Mouse (Mus musculus): ENCODE results near the gene Myo9b. TPM values are rescaled to one million over a fixed set of nuclear protein-coding genes. Genes with fewer than 3 reads are reported as not detected.

Gene Myo9b
- polyA plus RNA-seq, 1 experiment from 2014 or later, result 23.0 TPM

GRCm38 (mm10) chr8:71372427-71372826 lies 99.9 kb downstream of the Myo9b start:
- DNase-seq (ENCODE audit: low spot score), result no peak
- Histone ChIP-seq H3K4me3 (no peak overlapping the region), H3K27ac (peak overlapping the region; percentile 18; the same call in 1 of the 2 replicates), H3K36me3 (peaks cover 51% of the 10 kb centered on the region), H3K4me1 (peaks cover 57% of the 10 kb centered on the region), H3K27me3 (ENCODE audit: insufficient read depth, poor library complexity, severe bottlenecking) (no peaks in the 10 kb centered on the region), H3K9me3 (no peaks in the 10 kb centered on the region)
- 84% methylated on average over 12 of the region's 12 CpGs for WGBS

- no peak overlapping the region for H3K27ac ChIP-seq
- peaks cover 56% of the 10 kb centered on the region for H3K36me3 ChIP-seq
- no peaks in the 10 kb centered on the region for H3K9me3 ChIP-seq
- no peaks in the 10 kb centered on the region for H3K27me3 ChIP-seq (ENCODE audit: insufficient read depth, poor library complexity, severe bottlenecking)
- peaks cover 52% of the 10 kb centered on the region for H3K4me1 ChIP-seq
- DNase-seq (ENCODE audit: low spot score), result no peak
- no peak overlapping the region for H3K4me3 ChIP-seq
- WGBS, result 82% methylated on average over 3 of the region's 3 CpGs
Measured at GRCm38 (mm10) chr8:71373000-71373399, 100.5 kb downstream of the Myo9b start.

- 74% methylated on average over 17 of the region's 17 CpGs for WGBS
- H3K27ac ChIP-seq, result no peak overlapping the region
- DNase-seq (ENCODE audit: low spot score), result no peak
- peaks cover 57% of the 10 kb centered on the region for H3K36me3 ChIP-seq
- H3K27me3 ChIP-seq (ENCODE audit: insufficient read depth, poor library complexity, severe bottlenecking), result no peaks in the 10 kb centered on the region
- peaks cover 52% of the 10 kb centered on the region for H3K4me1 ChIP-seq
- no peaks in the 10 kb centered on the region for H3K9me3 ChIP-seq
- no peak overlapping the region for H3K4me3 ChIP-seq
Measured at GRCm38 (mm10) chr8:71374616-71375206, 102.2 kb downstream of the Myo9b start.

GRCm38 (mm10) chr8:71375581-71376422 lies 103.3 kb downstream of the Myo9b start:
- Histone ChIP-seq H3K27ac (peak overlapping the region; percentile 56), H3K9me3 (no peaks in the 10 kb centered on the region), H3K27me3 (ENCODE audit: insufficient read depth, poor library complexity, severe bottlenecking) (no peaks in the 10 kb centered on the region), H3K4me1 (peaks cover 53% of the 10 kb centered on the region), H3K36me3 (peaks cover 55% of the 10 kb centered on the region), H3K4me3 (peak overlapping the region; percentile 51)
- DNase-seq (ENCODE audit: low spot score), result peak; percentile 95
- WGBS, result 8% methylated on average over 73 of the region's 74 CpGs

GRCm38 (mm10) chr8:71376423-71377030 lies 104.0 kb downstream of the Myo9b start:
- H3K36me3 ChIP-seq, result peaks cover 55% of the 10 kb centered on the region
- H3K27me3 ChIP-seq (ENCODE audit: insufficient read depth, poor library complexity, severe bottlenecking), result no peaks in the 10 kb centered on the region
- 53% methylated on average over 8 of the region's 8 CpGs for WGBS
- no peak overlapping the region for H3K27ac ChIP-seq
- no peaks in the 10 kb centered on the region for H3K9me3 ChIP-seq
- peak overlapping the region; percentile 51 for H3K4me3 ChIP-seq
- no peak for DNase-seq (ENCODE audit: low spot score)
- H3K4me1 ChIP-seq, result peaks cover 53% of the 10 kb centered on the region

- Histone ChIP-seq H3K4me3 (peak overlapping the region; percentile 86), H3K4me1 (peaks cover 70% of the 10 kb centered on the region), H3K27me3 (ENCODE audit: insufficient read depth, poor library complexity, severe bottlenecking) (no peaks in the 10 kb centered on the region), H3K36me3 (peaks cover 44% of the 10 kb centered on the region), H3K27ac (peak overlapping the region; percentile 18; the same call in 1 of the 2 replicates), H3K9me3 (no peaks in the 10 kb centered on the region)
- no peak for DNase-seq (ENCODE audit: low spot score)
- WGBS, result 79% methylated on average over 4 of the region's 4 CpGs
Measured at GRCm38 (mm10) chr8:71379008-71379407, 106.5 kb downstream of the Myo9b start.

GRCm38 (mm10) chr8:71379512-71380075 lies 107.1 kb downstream of the Myo9b start:
- Histone ChIP-seq H3K9me3 (no peaks in the 10 kb centered on the region), H3K4me3 (peak overlapping the region; percentile 86), H3K27ac (peak overlapping the region; percentile 98), H3K36me3 (peaks cover 38% of the 10 kb centered on the region), H3K27me3 (ENCODE audit: insufficient read depth, poor library complexity, severe bottlenecking) (no peaks in the 10 kb centered on the region), H3K4me1 (peaks cover 69% of the 10 kb centered on the region)
- DNase-seq (ENCODE audit: low spot score), result no peak
- WGBS, result 63% methylated on average over 3 of the region's 3 CpGs

GRCm38 (mm10) chr8:71380178-71381171 lies 108.0 kb downstream of the Myo9b start:
- no peaks in the 10 kb centered on the region for H3K27me3 ChIP-seq (ENCODE audit: insufficient read depth, poor library complexity, severe bottlenecking)
- peaks cover 29% of the 10 kb centered on the region for H3K36me3 ChIP-seq
- peaks cover 60% of the 10 kb centered on the region for H3K4me1 ChIP-seq
- H3K27ac ChIP-seq, result peak overlapping the region; percentile 98
- H3K9me3 ChIP-seq, result no peaks in the 10 kb centered on the region
- DNase-seq (ENCODE audit: low spot score), result no peak
- peak overlapping the region; percentile 86 for H3K4me3 ChIP-seq
- WGBS, result 3% methylated on average over 72 of the region's 72 CpGs

GRCm38 (mm10) chr8:71381421-71381970 lies 109.0 kb downstream of the Myo9b start, which contains the start of gene Nr2f6:
Gene Nr2f6, minus strand, starts transcription at chr8:71381960.
- Histone ChIP-seq H3K4me1 (peaks cover 50% of the 10 kb centered on the region), H3K4me3 (peak within 1 kb of the TSS; percentile 86), H3K27me3 (ENCODE audit: insufficient read depth, poor library complexity, severe bottlenecking) (no peaks in the 10 kb centered on the region), H3K27ac (peak within 1 kb of the TSS; percentile 98), H3K36me3 (peaks cover 28% of the 10 kb centered on the region), H3K9me3 (no peaks in the 10 kb centered on the region)
- WGBS, result 7% methylated on average over 72 of the region's 89 CpGs
- peak; percentile 82 for DNase-seq (ENCODE audit: low spot score)

GRCm38 (mm10) chr8:71381971-71382961 lies 109.8 kb downstream of the Myo9b start:
- Histone ChIP-seq H3K4me3 (peak overlapping the region; percentile 86), H3K9me3 (no peaks in the 10 kb centered on the region), H3K27me3 (ENCODE audit: insufficient read depth, poor library complexity, severe bottlenecking) (no peaks in the 10 kb centered on the region), H3K4me1 (peaks cover 44% of the 10 kb centered on the region), H3K36me3 (peaks cover 22% of the 10 kb centered on the region), H3K27ac (peak overlapping the region; percentile 98)
- peak; percentile 93 for DNase-seq (ENCODE audit: low spot score)
- 6% methylated on average over 57 of the region's 80 CpGs for WGBS

- Histone ChIP-seq H3K36me3 (peaks cover 10% of the 10 kb centered on the region), H3K27me3 (ENCODE audit: insufficient read depth, poor library complexity, severe bottlenecking) (no peaks in the 10 kb centered on the region), H3K9me3 (no peaks in the 10 kb centered on the region), H3K4me3 (no peak overlapping the region), H3K4me1 (peaks cover 42% of the 10 kb centered on the region), H3K27ac (peak overlapping the region; percentile 98)
- no peak for DNase-seq (ENCODE audit: low spot score)
- 30% methylated on average over 12 of the region's 12 CpGs for WGBS
Measured at GRCm38 (mm10) chr8:71383396-71383795, 110.9 kb downstream of the Myo9b start.
